Mouse (Mus musculus): ENCODE measurements at regions not wholly inside any gene's neighbourhood (a gene's known extent, or its start where the extent isn't known, plus 50 kb on each side); places are given as distances from the start of the nearest gene placed in this dataset.

DNA sequence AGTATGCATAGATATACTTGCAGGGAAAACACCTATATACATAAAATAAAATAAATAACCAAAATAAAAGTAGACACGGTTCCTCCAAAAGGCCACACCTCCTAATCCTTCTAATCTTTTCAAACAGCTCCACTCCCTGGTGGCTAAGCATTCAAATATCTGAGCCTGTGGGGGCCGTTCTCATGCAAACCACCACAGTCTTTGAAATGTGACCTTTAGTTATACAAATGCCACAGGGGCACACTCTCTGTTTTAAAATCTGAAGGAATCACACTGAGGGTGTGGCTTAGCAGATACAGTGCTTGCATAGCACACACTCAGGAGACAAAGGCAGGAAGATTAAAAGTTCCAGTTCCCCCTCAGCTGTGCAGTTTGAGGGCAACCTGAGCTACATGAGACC is 50.4 kb upstream of the Col13a1 start:
- TF ChIP-seq CEBPB (IDR thresholded peaks at IDR 0.05; ENCODE audit: insufficient read depth, poor library complexity, severe bottlenecking), result no peak
- no peak for TF ChIP-seq TCF12 (IDR thresholded peaks at IDR 0.05; ENCODE audit: insufficient read depth, poor library complexity, severe bottlenecking)
- TF ChIP-seq POLR2A (IDR thresholded peaks at IDR 0.05; ENCODE audit: insufficient read length, low read depth), result no peak
